Mouse (Mus musculus) stomach, postnatal 0 days (tissue): ENCODE measurements around the gene Ptgis.

Experiments
- CTCF ChIP-seq: IDR thresholded peaks from 2 replicates; pipeline ENCODE4 v1.5.1; 2016; ENCODE audit warnings: antibody characterized with exemption, low read depth, mild to moderate bottlenecking, moderate library complexity
- EP300 ChIP-seq: optimal IDR thresholded peaks from 2 replicates; pipeline ENCODE3; 2016; ENCODE audit warnings: antibody characterized with exemption

DNA sequence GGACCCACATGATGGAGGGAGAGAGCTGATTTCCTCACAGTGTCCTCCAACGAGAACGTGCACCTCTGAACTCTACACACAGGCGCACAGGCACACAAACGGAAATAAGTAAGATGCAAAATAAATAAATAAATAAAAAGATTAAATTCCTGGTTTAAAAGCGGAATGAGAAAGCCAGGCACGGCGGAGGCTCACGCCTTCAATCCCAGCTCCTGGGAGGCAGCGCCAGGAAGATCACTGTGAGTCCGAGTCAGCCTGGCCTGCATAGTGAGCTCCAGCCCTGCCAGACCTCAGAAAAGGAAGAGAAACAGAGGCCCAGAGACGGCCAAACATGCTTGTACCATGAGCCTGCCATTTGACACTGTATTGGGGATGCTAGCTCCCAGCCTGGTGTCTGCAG, 23.5 kb upstream of the Ptgis start:
- TF ChIP-seq CTCF = no peak
- no peak for TF ChIP-seq EP300
